Mouse (Mus musculus) thymus, adult 2 months (tissue): ENCODE results near the gene Atad3a.

Source experiments
- CTCF ChIP-seq: fragments of 200-500 bp; IDR thresholded peaks from 2 replicates; pipeline ENCODE4 v1.5.1; 2012; ENCODE audit warnings: mild to moderate bottlenecking, control low read depth, low read length, moderate library complexity, borderline replicate concordance; ENCODE audit not compliant: control insufficient read depth, poor library complexity, insufficient read depth; ENCODE audit errors: extremely low read depth
- POLR2A ChIP-seq: fragments of 200-500 bp; IDR thresholded peaks from 2 replicates; pipeline ENCODE4 v1.6.1; 2012; ENCODE audit warnings: mild to moderate bottlenecking, low read length, control low read depth, moderate library complexity; ENCODE audit not compliant: control insufficient read depth, poor library complexity, insufficient read depth; ENCODE audit errors: extremely low read depth

DNA sequence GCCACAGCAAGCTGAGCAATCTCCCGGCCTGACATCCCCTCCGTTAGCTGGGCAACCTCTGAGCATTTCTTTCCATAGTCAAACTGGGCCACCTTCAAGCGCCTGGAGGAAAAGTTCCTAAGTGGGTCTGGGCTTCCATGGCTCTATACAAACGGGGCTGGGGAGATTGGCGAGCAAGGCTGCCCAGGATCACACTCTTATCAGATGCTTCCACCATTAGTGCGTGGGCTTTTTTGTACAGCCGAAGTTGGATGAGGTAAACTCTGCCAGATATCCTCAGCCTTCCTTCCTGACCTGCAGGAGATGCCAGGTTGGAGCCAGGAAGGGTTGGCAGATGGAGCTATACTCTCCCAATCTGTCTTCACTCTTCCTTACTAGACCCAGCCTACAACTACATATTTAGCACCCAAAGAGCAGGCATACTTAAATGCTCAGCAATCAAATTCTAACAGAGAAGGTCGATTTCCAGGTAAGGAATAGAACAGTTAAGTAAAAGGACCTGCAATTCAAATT is 14.8 kb downstream of the Atad3a start:
- TF ChIP-seq CTCF (no peak), POLR2A (no peak)
